ENCODE assay signal across 14 mouse cellular contexts in genomic region chr6:28865112-28865511, GRCm38 (mm10). TPM values are rescaled to one million over a fixed set of nuclear protein-coding genes. Genes with fewer than 3 reads are reported as not detected.
DNase-seq lines count a peak whose midpoint lies in the region; ATAC-seq and TF ChIP-seq lines count a peak whose summit lies in the region.
"Had no signal": no experiment of that assay in that cellular context is flagged by ENCODE, and none has a peak within 500 bp of the region (broad histone marks: within the 10 kb centered on the region; RNA-seq: fewer than 3 reads in every experiment).

No protein-coding gene starts in this region.

- 79% methylated on average over 10 of the region's 10 CpGs for WGBS in embryonic facial prominence, embryonic 14.5 days
- WGBS in hindbrain, embryonic 13.5 days = 31% methylated on average over 10 of the region's 10 CpGs
- WGBS in neural tube, embryonic 12.5 days = 47% methylated on average over 10 of the region's 10 CpGs
- 85% methylated on average over 10 of the region's 10 CpGs for WGBS in kidney, embryonic 14.5 days

- peaks cover 23% of the 10 kb centered on the region; the same call in 1 of the 2 replicates for H3K4me1 ChIP-seq in embryonic facial prominence, embryonic 14.5 days (ENCODE audit: control insufficient read depth, insufficient read depth, low read length)
- peaks cover 54% of the 10 kb centered on the region for H3K4me1 ChIP-seq in hindbrain, embryonic 13.5 days (replicated peaks)
- peaks cover 17% of the 10 kb centered on the region for H3K4me1 ChIP-seq in neural tube, embryonic 12.5 days
- peaks cover 4% of the 10 kb centered on the region; the same call in 1 of the 2 replicates for H3K4me1 ChIP-seq in kidney, embryonic 14.5 days (ENCODE audit: control insufficient read depth, insufficient read depth, low read length)

- intact Hi-C loops in gastrocnemius, adult 2 months (cut with DNase I) = no loop called here

- no peak for TF ChIP-seq CTCF in gastrocnemius, adult 2 months (IDR thresholded peaks at IDR 0.05)

- H3K4me2 ChIP-seq in embryonic facial prominence, embryonic 14.5 days (ENCODE audit: low read depth, low read length) = no peak overlapping the region
- H3K4me2 ChIP-seq in hindbrain, embryonic 13.5 days = peak overlapping the region; percentile 10; the same call in 1 of the 2 replicates
- peak overlapping the region; percentile 20; the same call in 1 of the 2 replicates for H3K4me2 ChIP-seq in neural tube, embryonic 12.5 days (replicated peaks)
- no peak overlapping the region for H3K4me2 ChIP-seq in kidney, embryonic 14.5 days (replicated peaks; ENCODE audit: low read depth, low read length)
- H3K4me2 ChIP-seq: limb, embryonic 12.5 days; lung, embryonic 15.5 days had no signal

- ATAC-seq in embryonic facial prominence, embryonic 14.5 days (ENCODE audit: low read depth) = no peak
- peak; percentile 85 for ATAC-seq in hindbrain, embryonic 13.5 days (ENCODE audit: low FRiP score)
- peak; percentile 75 for ATAC-seq in neural tube, embryonic 12.5 days (ENCODE audit: low FRiP score, low read depth)
- no peak for ATAC-seq in kidney, embryonic 14.5 days (ENCODE audit: low FRiP score, low TSS enrichment)

- H3K4me3 ChIP-seq in gastrocnemius, adult 2 months = no peak overlapping the region
- H3K4me3 ChIP-seq in embryonic facial prominence, embryonic 14.5 days (ENCODE audit: low read depth, low read length) = no peak overlapping the region
- H3K4me3 ChIP-seq in hindbrain, embryonic 13.5 days = no peak overlapping the region
- no peak overlapping the region for H3K4me3 ChIP-seq in neural tube, embryonic 12.5 days
- H3K4me3 ChIP-seq in kidney, embryonic 14.5 days (ENCODE audit: low read length) = no peak overlapping the region
- H3K4me3 ChIP-seq: erythroblast, embryonic 14.5 days; limb, embryonic 12.5 days; lung, embryonic 15.5 days had no signal

- peak overlapping the region; percentile 46 for H3K27ac ChIP-seq in gastrocnemius, adult 2 months
- H3K27ac ChIP-seq in embryonic facial prominence, embryonic 14.5 days (replicated peaks; ENCODE audit: low read depth, low read length) = peak overlapping the region; percentile 50; the same call in 1 of the 2 replicates
- peak overlapping the region; percentile 88 for H3K27ac ChIP-seq in hindbrain, embryonic 13.5 days
- H3K27ac ChIP-seq in neural tube, embryonic 12.5 days = 0 out of 2 replicates have a peak overlapping the region, but pooled peaks have one; percentile 8
- H3K27ac ChIP-seq in kidney, embryonic 14.5 days (ENCODE audit: low read depth, low read length) = no peak overlapping the region
- H3K27ac ChIP-seq: limb, embryonic 12.5 days; lung, embryonic 15.5 days had no signal

- no peaks in the 10 kb centered on the region for H3K9me3 ChIP-seq in embryonic facial prominence, embryonic 14.5 days (ENCODE audit: control insufficient read depth, low read length)
- H3K9me3 ChIP-seq in hindbrain, embryonic 13.5 days = no peaks in the 10 kb centered on the region
- H3K9me3 ChIP-seq in neural tube, embryonic 12.5 days = no peaks in the 10 kb centered on the region
- H3K9me3 ChIP-seq in kidney, embryonic 14.5 days (ENCODE audit: control insufficient read depth, low read length) = no peaks in the 10 kb centered on the region
- H3K9me3 ChIP-seq: G1E; limb, embryonic 12.5 days; lung, embryonic 15.5 days had no signal

- no peak for DNase-seq in gastrocnemius, adult 2 months
- DNase-seq in gastrocnemius, postnatal 4 days (ENCODE audit: low spot score in 2 of 2) = no peak
- no peak for DNase-seq in embryonic facial prominence, embryonic 14.5 days (ENCODE audit: low spot score)
- DNase-seq in embryo, embryonic 10 days (ENCODE audit: low spot score) = no peak
- DNase-seq in cerebellum, postnatal 36 days = no peak
- DNase-seq: gastrocnemius, postnatal 14 days had no signal

- no peaks in the 10 kb centered on the region for H3K27me3 ChIP-seq in embryonic facial prominence, embryonic 14.5 days (replicated peaks; ENCODE audit: control insufficient read depth, insufficient read depth, low read length)
- H3K27me3 ChIP-seq in hindbrain, embryonic 13.5 days = 0 out of 2 replicates have a peak, but pooled peaks cover 6% of the 10 kb centered on the region
- no peaks in the 10 kb centered on the region for H3K27me3 ChIP-seq in neural tube, embryonic 12.5 days (replicated peaks)
- no peaks in the 10 kb centered on the region for H3K27me3 ChIP-seq in kidney, embryonic 14.5 days (ENCODE audit: control insufficient read depth, insufficient read depth, low read length)
- H3K27me3 ChIP-seq: limb, embryonic 12.5 days; lung, embryonic 15.5 days had no signal

- H3K9ac ChIP-seq in embryonic facial prominence, embryonic 14.5 days (ENCODE audit: low read depth, low read length) = no peak overlapping the region
- 0 out of 2 replicates have a peak overlapping the region, but pooled peaks have one; percentile 31 for H3K9ac ChIP-seq in hindbrain, embryonic 13.5 days
- no peak overlapping the region for H3K9ac ChIP-seq in neural tube, embryonic 12.5 days
- H3K9ac ChIP-seq in kidney, embryonic 14.5 days (ENCODE audit: low read depth, low read length) = no peak overlapping the region
- H3K9ac ChIP-seq: limb, embryonic 12.5 days; lung, embryonic 15.5 days had no signal

- no peaks in the 10 kb centered on the region for H3K36me3 ChIP-seq in embryonic facial prominence, embryonic 14.5 days (ENCODE audit: control insufficient read depth, insufficient read depth, low read length)
- H3K36me3 ChIP-seq in hindbrain, embryonic 13.5 days = no peaks in the 10 kb centered on the region
- no peaks in the 10 kb centered on the region for H3K36me3 ChIP-seq in neural tube, embryonic 12.5 days
- H3K36me3 ChIP-seq in kidney, embryonic 14.5 days (ENCODE audit: control insufficient read depth, insufficient read depth, low read length) = no peaks in the 10 kb centered on the region
- H3K36me3 ChIP-seq: limb, embryonic 12.5 days; lung, embryonic 15.5 days had no signal

RNA-seq across cellular contexts. Expression of gene Lrrc4, which starts 33.6 kb away (rescaled TPM):
- under 1 TPM; 0.33 to 0.54 TPM for total RNA-seq in gastrocnemius, adult 2 months (2021)
- 1 to 10 TPM; 1.3 to 1.6 TPM for total RNA-seq in gastrocnemius, postnatal 4 days (2021)
- polyA plus RNA-seq in embryonic facial prominence, embryonic 14.5 days (2014; fragmentation: Nextera tagmentation; extraction: Ambion mirVana) = 0.80 and 1.0 TPM in 2 replicates
- polyA plus RNA-seq in hindbrain, embryonic 13.5 days (2015; fragmentation: Nextera tagmentation; extraction: Ambion mirVana) = 5.6 and 6.4 TPM in 2 replicates
- polyA plus RNA-seq in neural tube, embryonic 12.5 days (2016; fragmentation: Nextera tagmentation; extraction: Ambion mirVana) = 6.5 and 6.9 TPM in 2 replicates
- 1.6 and 2.8 TPM in 2 replicates for polyA plus RNA-seq in kidney, embryonic 14.5 days (2014; fragmentation: Nextera tagmentation; extraction: Ambion mirVana)
- total RNA-seq: monocyte, adult 5-6 weeks had no signal
- polyA plus RNA-seq: erythroblast, embryonic 14.5 days; G1E had no signal

Comparison
In these comparisons a context has a peak if more than half of its experiments do, and no peak if none do; other contexts are left out.
1. ATAC-seq: peak in hindbrain, embryonic 13.5 days (single experiment) and neural tube, embryonic 12.5 days (single experiment); none in embryonic facial prominence, embryonic 14.5 days (single experiment) and kidney, embryonic 14.5 days (single experiment).
2. H3K4me2 ChIP-seq: peak in hindbrain, embryonic 13.5 days (single experiment) and neural tube, embryonic 12.5 days (single experiment); none in embryonic facial prominence, embryonic 14.5 days (single experiment) and kidney, embryonic 14.5 days (single experiment).